Mouse (Mus musculus) forebrain, embryonic 11.5 days (tissue): ENCODE results near the gene Ccdc89. TPM values are rescaled to one million over a fixed set of nuclear protein-coding genes. Genes with fewer than 3 reads are reported as not detected.

Experiments
- ATAC-seq: fragments of 200-750 bp; cut with Nextera tagmentation; replicated peaks from 2 replicates; pipeline ENCODE4 v1.8.0; 2017; ENCODE audit warnings: moderate TSS enrichment; ENCODE audit not compliant: low FRiP score
- DNase-seq: peaks from one replicate; pipeline ENCODE4 v3.0.0-alpha.2; 2017; ENCODE audit warnings: low spot score
- H3K27ac ChIP-seq: fragments of 300-500 bp; sonication (generic); 2 replicates; pipeline ENCODE4 v1.5.1; 2014; ENCODE audit warnings: low read depth, low read length
- H3K27me3 ChIP-seq: fragments of 300-500 bp; sonication (generic); 2 replicates; pipeline ENCODE4 v1.6.1; 2014; ENCODE audit warnings: mild to moderate bottlenecking, low read length, mixed read lengths; ENCODE audit not compliant: control insufficient read depth, insufficient read depth
- H3K36me3 ChIP-seq: fragments of 300-500 bp; sonication (generic); 2 replicates; pipeline ENCODE4 v1.6.1; 2014; ENCODE audit warnings: mild to moderate bottlenecking, low read length, moderate library complexity, mixed read lengths; ENCODE audit not compliant: control insufficient read depth, insufficient read depth
- H3K4me1 ChIP-seq: fragments of 300-500 bp; sonication (generic); replicated peaks from 2 replicates; pipeline ENCODE4 v1.6.1; 2014; ENCODE audit warnings: low read length, mixed read lengths; ENCODE audit not compliant: control insufficient read depth, insufficient read depth
- H3K4me2 ChIP-seq: fragments of 300-500 bp; sonication (generic); 2 replicates; pipeline ENCODE4 v1.6.1; 2014; ENCODE audit warnings: low read depth, mild to moderate bottlenecking, low read length, moderate library complexity, mixed read lengths; ENCODE audit not compliant: severe bottlenecking
- H3K4me3 ChIP-seq: fragments of 300-500 bp; sonication (generic); 2 replicates; pipeline ENCODE4 v1.5.1; 2014; ENCODE audit warnings: low read depth, low read length
- H3K9ac ChIP-seq: fragments of 300-500 bp; sonication (generic); 2 replicates; pipeline ENCODE4 v1.6.1; 2014; ENCODE audit warnings: low read length
- H3K9me3 ChIP-seq: fragments of 300-500 bp; sonication (generic); 2 replicates; pipeline ENCODE4 v1.6.1; 2016; ENCODE audit warnings: low read length, mixed read lengths; ENCODE audit not compliant: control insufficient read depth
- WGBS: fragments of 180-500 bp; shearing (Covaris S2); extraction: QIAGEN DNeasy Blood & Tissue Kit; methylation state at CpG from one replicate; pipeline ENCODE4 v1.1.7; 2014; 5-methylcytosine and 5-hydroxymethylcytosine counted together
- polyA plus RNA-seq: library from polyadenylated mRNA; unstranded; fragments of >200 nt; fragmentation: Nextera tagmentation; extraction: Ambion mirVana; gene quantifications from 2 replicates; pipeline ENCODE4 v1.2.1, GENCODE M21; 2014

Ccdc89 gene
- 2.4 and 3.2 TPM in 2 replicates for polyA plus RNA-seq

DNA sequence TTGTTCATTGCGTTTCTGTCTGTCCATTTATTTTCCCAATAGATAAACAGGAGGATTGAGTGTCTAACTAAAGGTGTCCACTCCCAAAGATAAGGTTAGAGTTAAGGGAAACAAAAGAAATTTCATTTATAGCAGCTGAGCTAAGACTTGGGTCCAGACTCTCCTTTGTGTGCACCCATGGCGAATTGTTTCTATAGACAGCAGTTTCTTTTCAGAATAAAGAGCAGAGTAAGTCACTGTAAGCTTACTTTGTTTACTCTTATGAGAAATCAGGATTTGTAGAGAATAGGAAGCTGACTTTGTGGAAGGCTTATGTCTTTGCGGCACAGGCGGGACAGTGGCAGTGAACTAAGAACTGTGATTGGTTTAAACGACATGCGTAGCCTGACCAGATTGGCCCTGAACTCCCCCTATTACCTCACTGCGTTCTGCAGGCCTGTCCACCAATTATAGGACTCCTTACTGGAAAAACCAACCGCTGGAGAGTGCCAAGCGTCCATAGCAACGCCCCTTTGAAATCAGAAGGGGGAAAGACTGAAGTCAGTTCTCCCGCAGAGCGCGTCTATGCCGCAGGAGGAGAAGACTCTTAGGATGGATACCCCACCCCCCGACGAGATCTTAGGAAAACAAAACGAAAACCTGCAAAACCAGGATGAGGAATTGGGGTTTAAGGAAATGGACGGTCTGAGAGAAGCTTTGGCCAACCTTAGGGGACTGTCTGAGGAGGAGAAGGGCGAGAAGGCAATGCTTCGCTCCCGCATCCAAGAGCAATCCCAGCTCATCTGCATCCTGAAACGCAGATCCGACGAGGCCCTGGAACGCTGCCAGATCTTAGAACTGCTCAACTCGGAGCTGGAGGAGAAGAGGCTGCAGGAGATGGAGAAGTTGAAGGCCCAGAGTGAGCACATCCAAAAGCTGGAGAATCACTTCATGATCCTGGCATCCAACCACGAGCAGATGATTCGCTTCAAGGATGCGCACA lies at the start of gene Ccdc89:
Gene Ccdc89, plus strand, starts transcription at position 558 of the 982 bp plus-strand sequence.
- Histone ChIP-seq H3K9me3 (no peaks in the 10 kb centered on the region), H3K4me3 (peak within 1 kb of the TSS; percentile 31), H3K27ac (no peak within 1 kb of the TSS), H3K36me3 (no peaks in the 10 kb centered on the region), H3K9ac (peak within 1 kb of the TSS; percentile 40), H3K27me3 (no peaks in the 10 kb centered on the region), H3K4me1 (peaks cover 2% of the 10 kb centered on the region; the same call in 1 of the 2 replicates), H3K4me2 (peak within 1 kb of the TSS; percentile 58)
- WGBS, result 20% methylated on average over 29 of the region's 29 CpGs
- ATAC-seq, result peak; percentile 100
- DNase-seq, result peak; percentile 76

GRCm38 (mm10) chr7:90384411-90384810 lies 42.0 kb upstream of the Ccdc89 start:
- Histone ChIP-seq H3K4me3 (no peak overlapping the region), H3K9ac (no peak overlapping the region), H3K4me1 (peaks cover 6% of the 10 kb centered on the region; the same call in 1 of the 2 replicates), H3K27me3 (no peaks in the 10 kb centered on the region), H3K36me3 (no peaks in the 10 kb centered on the region), H3K27ac (no peak overlapping the region), H3K9me3 (no peaks in the 10 kb centered on the region), H3K4me2 (no peak overlapping the region)
- ATAC-seq (no peak), DNase-seq (no peak)
- WGBS, result 93% methylated on average over 2 of the region's 2 CpGs

GRCm38 (mm10) chr7:90386885-90387459 lies 39.4 kb upstream of the Ccdc89 start:
- H3K9ac ChIP-seq, result no peak overlapping the region
- peaks cover 6% of the 10 kb centered on the region; the same call in 1 of the 2 replicates for H3K4me1 ChIP-seq
- no peaks in the 10 kb centered on the region for H3K9me3 ChIP-seq
- H3K36me3 ChIP-seq, result no peaks in the 10 kb centered on the region
- ATAC-seq, result peak; percentile 63
- WGBS, result 3% methylated on average over 8 of the region's 8 CpGs
- no peaks in the 10 kb centered on the region for H3K27me3 ChIP-seq
- peak overlapping the region; percentile 36; the same call in 1 of the 2 replicates for H3K4me2 ChIP-seq
- no peak overlapping the region for H3K27ac ChIP-seq
- no peak overlapping the region for H3K4me3 ChIP-seq
- no peak for DNase-seq

DNA sequence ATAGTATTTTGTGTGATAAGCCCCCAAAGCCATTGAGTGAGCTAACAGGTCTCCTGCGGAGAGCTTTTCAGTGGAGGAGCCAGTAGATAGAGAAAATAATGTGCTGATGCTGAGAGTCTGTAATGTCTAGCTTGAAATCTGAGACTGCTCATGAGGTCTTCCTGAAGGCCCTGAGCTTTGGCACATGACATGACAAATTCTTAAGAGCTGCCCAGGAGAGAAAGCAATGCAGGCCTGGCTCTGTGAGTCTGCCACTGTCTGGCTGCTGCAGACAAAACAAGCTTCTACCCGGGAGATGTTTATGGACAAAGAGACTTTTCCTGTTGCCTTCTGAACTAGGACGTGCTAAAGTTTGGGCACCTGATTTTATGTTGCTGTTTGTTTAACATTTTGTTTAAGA lies 36.6 kb upstream of the Ccdc89 start:
- WGBS, result 26% methylated on average over 3 of the region's 3 CpGs
- H3K27me3 ChIP-seq, result no peaks in the 10 kb centered on the region
- no peak overlapping the region for H3K4me2 ChIP-seq
- no peak overlapping the region for H3K27ac ChIP-seq
- no peak overlapping the region for H3K4me3 ChIP-seq
- no peak for ATAC-seq
- no peak for DNase-seq
- no peak overlapping the region for H3K9ac ChIP-seq
- H3K36me3 ChIP-seq, result no peaks in the 10 kb centered on the region
- no peaks in the 10 kb centered on the region for H3K9me3 ChIP-seq
- peaks cover 6% of the 10 kb centered on the region; the same call in 1 of the 2 replicates for H3K4me1 ChIP-seq

GRCm38 (mm10) chr7:90395073-90395472 lies 31.3 kb upstream of the Ccdc89 start:
- Histone ChIP-seq H3K9me3 (no peaks in the 10 kb centered on the region), H3K4me2 (no peak overlapping the region), H3K27ac (no peak overlapping the region), H3K27me3 (no peaks in the 10 kb centered on the region), H3K4me3 (no peak overlapping the region), H3K36me3 (no peaks in the 10 kb centered on the region), H3K4me1 (no peaks in the 10 kb centered on the region), H3K9ac (no peak overlapping the region)
- ATAC-seq, result no peak
- WGBS, result 49% methylated on average over 4 of the region's 4 CpGs
- no peak for DNase-seq

GRCm38 (mm10) chr7:90395928-90396327 lies 30.4 kb upstream of the Ccdc89 start:
- WGBS, result 86% methylated on average over 5 of the region's 5 CpGs
- Histone ChIP-seq H3K27me3 (no peaks in the 10 kb centered on the region), H3K4me1 (no peaks in the 10 kb centered on the region), H3K9ac (no peak overlapping the region), H3K27ac (no peak overlapping the region), H3K9me3 (no peaks in the 10 kb centered on the region), H3K4me3 (no peak overlapping the region), H3K36me3 (no peaks in the 10 kb centered on the region), H3K4me2 (no peak overlapping the region)
- DNase-seq (no peak), ATAC-seq (no peak)

- ATAC-seq, result no peak
- H3K4me1 ChIP-seq, result no peaks in the 10 kb centered on the region
- H3K9me3 ChIP-seq, result no peaks in the 10 kb centered on the region
- peak; percentile 64 for DNase-seq
- no peak overlapping the region for H3K4me3 ChIP-seq
- no peak overlapping the region for H3K4me2 ChIP-seq
- H3K27me3 ChIP-seq, result no peaks in the 10 kb centered on the region
- H3K9ac ChIP-seq, result no peak overlapping the region
- H3K27ac ChIP-seq, result no peak overlapping the region
- WGBS, result 51% methylated on average over 3 of the region's 3 CpGs
- no peaks in the 10 kb centered on the region for H3K36me3 ChIP-seq
Observed at GRCm38 (mm10) chr7:90409934-90410333, 16.4 kb upstream of the Ccdc89 start.

DNA sequence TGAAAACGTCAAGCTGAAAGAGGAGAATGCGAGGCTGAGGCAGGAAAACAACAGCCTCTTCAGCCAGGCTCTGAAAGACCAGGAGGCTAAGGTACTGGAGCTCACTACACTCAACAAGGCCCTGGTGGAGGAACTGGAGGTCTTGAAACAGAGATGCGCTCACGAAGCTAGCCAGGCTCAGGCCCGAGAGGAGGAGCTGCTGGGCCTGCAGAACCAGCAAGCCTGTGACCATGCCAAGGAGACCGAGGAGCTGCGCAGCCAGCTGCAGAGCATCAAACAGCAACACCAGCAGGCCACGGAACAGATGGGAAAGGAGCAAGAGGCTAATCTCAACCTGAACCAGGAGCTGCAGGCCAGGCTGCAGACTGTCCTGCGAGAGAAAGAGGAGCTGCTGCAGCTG lies 629 bp downstream of the Ccdc89 start:
- no peaks in the 10 kb centered on the region for H3K36me3 ChIP-seq
- H3K9me3 ChIP-seq, result no peaks in the 10 kb centered on the region
- H3K27me3 ChIP-seq, result no peaks in the 10 kb centered on the region
- H3K9ac ChIP-seq, result peak overlapping the region; percentile 40
- no peak overlapping the region for H3K27ac ChIP-seq
- ATAC-seq (no peak), DNase-seq (no peak)
- peak overlapping the region; percentile 58 for H3K4me2 ChIP-seq
- WGBS, result 75% methylated on average over 9 of the region's 9 CpGs
- peak overlapping the region; percentile 31; the same call in 1 of the 2 replicates for H3K4me3 ChIP-seq
- H3K4me1 ChIP-seq, result peaks cover 2% of the 10 kb centered on the region; the same call in 1 of the 2 replicates
